Comparison of ENCODE assay signal across 8 mouse cellular contexts in genomic region chr2:122377215-122377674, GRCm38 (mm10). TPM values are rescaled to one million over a fixed set of nuclear protein-coding genes. Genes with fewer than 3 reads are reported as not detected.
DNase-seq lines count a peak whose midpoint lies in the region; ATAC-seq and TF ChIP-seq lines count a peak whose summit lies in the region.

No protein-coding gene starts in this region.

- DNase-seq in 416B (ENCODE audit: low read depth) (peak; percentile 98), liver (peak; percentile 96)
- peak; percentile 97 for DNase-seq in heart, embryonic 10.5 days (ENCODE audit: low spot score)
- peak; percentile 98 to 99 for DNase-seq in spleen, postnatal 4 days (ENCODE audit: low spot score in 2 of 2)

- peak overlapping the region; percentile 54 for H3K4me2 ChIP-seq in embryonic facial prominence, embryonic 15.5 days (replicated peaks)
- H3K4me2 ChIP-seq in kidney, embryonic 15.5 days, result peak overlapping the region; percentile 65

- H3K27ac ChIP-seq in bone marrow, adult 2 months (ENCODE audit: control insufficient read depth, insufficient read depth, low read depth, low read length, poor library complexity), result peak overlapping the region; percentile 55; the same call in 1 of the 2 replicates
- H3K27ac ChIP-seq in embryonic facial prominence, embryonic 15.5 days (replicated peaks), result peak overlapping the region; percentile 95
- peak overlapping the region; percentile 89 for H3K27ac ChIP-seq in heart, embryonic 10.5 days
- H3K27ac ChIP-seq in kidney, embryonic 15.5 days, result peak overlapping the region; percentile 94

- H3K27me3 ChIP-seq in embryonic facial prominence, embryonic 15.5 days, result no peaks in the 10 kb centered on the region
- 0 out of 2 replicates have a peak, but pooled peaks cover 2% of the 10 kb centered on the region for H3K27me3 ChIP-seq in heart, embryonic 10.5 days (ENCODE audit: insufficient read depth, poor library complexity, severe bottlenecking)
- H3K27me3 ChIP-seq in kidney, embryonic 15.5 days, result peaks cover 6% of the 10 kb centered on the region; the same call in 1 of the 2 replicates

- no peaks in the 10 kb centered on the region; the same call in 1 of the 2 replicates for H3K4me1 ChIP-seq in bone marrow, adult 2 months (ENCODE audit: control insufficient read depth, insufficient read depth, low read length)
- H3K4me1 ChIP-seq in embryonic facial prominence, embryonic 15.5 days, result peaks cover 6% of the 10 kb centered on the region; the same call in 1 of the 2 replicates
- 0 out of 2 replicates have a peak, but pooled peaks cover 5% of the 10 kb centered on the region for H3K4me1 ChIP-seq in heart, embryonic 10.5 days
- H3K4me1 ChIP-seq in kidney, embryonic 15.5 days, result peaks cover 18% of the 10 kb centered on the region

- peak; percentile 53; the same call in 1 of the 2 replicates for TF ChIP-seq POLR2A in bone marrow, adult 2 months (IDR thresholded peaks at IDR 0.05; ENCODE audit: borderline replicate concordance, control insufficient read depth, low read depth, low read length)

- TF ChIP-seq CTCF in bone marrow, adult 2 months (IDR thresholded peaks at IDR 0.05; ENCODE audit: control insufficient read depth, insufficient read depth, low read length), result 0 out of 2 replicates have a peak, but pooled peaks have one; percentile 2

- no peaks in the 10 kb centered on the region for H3K36me3 ChIP-seq in embryonic facial prominence, embryonic 15.5 days
- no peaks in the 10 kb centered on the region for H3K36me3 ChIP-seq in heart, embryonic 10.5 days
- H3K36me3 ChIP-seq in kidney, embryonic 15.5 days, result no peaks in the 10 kb centered on the region

- ATAC-seq in embryonic facial prominence, embryonic 15.5 days (ENCODE audit: insufficient number of reproducible peaks, low FRiP score, low TSS enrichment, low read depth), result peak; percentile 92
- ATAC-seq in kidney, embryonic 15.5 days (replicated peaks; ENCODE audit: low FRiP score), result peak; percentile 91
- peak; percentile 75 for ATAC-seq in monocyte, adult 5-6 weeks (replicated peaks; ENCODE audit: insufficient number of reproducible peaks, low FRiP score, low TSS enrichment, poor library complexity, severe bottlenecking)

- H3K4me3 ChIP-seq in bone marrow, adult 2 months (replicated peaks; ENCODE audit: control insufficient read depth, low read depth, low read length), result peak overlapping the region; percentile 77
- peak overlapping the region; percentile 66 for H3K4me3 ChIP-seq in embryonic facial prominence, embryonic 15.5 days (replicated peaks)
- H3K4me3 ChIP-seq in heart, embryonic 10.5 days, result peak overlapping the region; percentile 71
- H3K4me3 ChIP-seq in kidney, embryonic 15.5 days (replicated peaks), result peak overlapping the region; percentile 63

- under 1% methylated on average over 28 of the region's 28 CpGs for WGBS in bone marrow, adult 2 months
- under 1% methylated on average over 28 of the region's 28 CpGs for WGBS in embryonic facial prominence, embryonic 15.5 days
- under 1% methylated on average over 28 of the region's 28 CpGs for whole genome bisulfite sequencing in heart, embryonic 10.5 days
- under 1% methylated on average over 28 of the region's 28 CpGs for WGBS in kidney, embryonic 15.5 days

- H3K9me3 ChIP-seq in embryonic facial prominence, embryonic 15.5 days (replicated peaks), result no peaks in the 10 kb centered on the region
- H3K9me3 ChIP-seq in heart, embryonic 10.5 days, result no peaks in the 10 kb centered on the region
- H3K9me3 ChIP-seq in kidney, embryonic 15.5 days (replicated peaks), result no peaks in the 10 kb centered on the region

- peak overlapping the region; percentile 51 for H3K9ac ChIP-seq in embryonic facial prominence, embryonic 15.5 days
- H3K9ac ChIP-seq in kidney, embryonic 15.5 days, result peak overlapping the region; percentile 72

RNA-seq across cellular contexts. Expression of gene Shf, which starts 8.3 kb away (rescaled TPM):
- 9.6 and 14.7 TPM in 2 replicates for polyA plus RNA-seq in bone marrow, adult 2 months (2011; ENCODE audit: insufficient read depth, insufficient read length, low replicate concordance, missing spikeins)
- polyA plus RNA-seq in embryonic facial prominence, embryonic 15.5 days (2015; fragmentation: Nextera tagmentation; extraction: Ambion mirVana), result 4.5 and 5.0 TPM in 2 replicates
- polyA plus RNA-seq in heart, embryonic 10.5 days (2016; fragmentation: Nextera tagmentation; extraction: Ambion mirVana), result 3.2 and 5.4 TPM in 2 replicates
- polyA plus RNA-seq in kidney, embryonic 15.5 days (2015; fragmentation: Nextera tagmentation; extraction: Ambion mirVana), result 2.4 and 2.6 TPM in 2 replicates
- 0.78 to 3.5 TPM (median 1.3 TPM) in 3 replicates for total RNA-seq in monocyte, adult 5-6 weeks (2017)

RNA-seq across cellular contexts. Expression of gene Slc28a2, which starts 49.0 kb away (rescaled TPM):
- 12.7 and 25.8 TPM in 2 replicates for polyA plus RNA-seq in bone marrow, adult 2 months (2011; ENCODE audit: insufficient read depth, insufficient read length, low replicate concordance, missing spikeins)
- polyA plus RNA-seq in embryonic facial prominence, embryonic 15.5 days (2015; fragmentation: Nextera tagmentation; extraction: Ambion mirVana), result 0.31 and 1.5 TPM in 2 replicates
- polyA plus RNA-seq in heart, embryonic 10.5 days (2016; fragmentation: Nextera tagmentation; extraction: Ambion mirVana), result 0.10 and 0.26 TPM in 2 replicates
- 0.54 and 0.82 TPM in 2 replicates for polyA plus RNA-seq in kidney, embryonic 15.5 days (2015; fragmentation: Nextera tagmentation; extraction: Ambion mirVana)
- 49.1 to 75.5 TPM (median 56.6 TPM) in 3 replicates for total RNA-seq in monocyte, adult 5-6 weeks (2017)

Comparison
In these comparisons a context has a peak if more than half of its experiments do, and no peak if none do; other contexts are left out.
1. Peak in every context shown above with its lines: DNase-seq, ATAC-seq, H3K4me3 ChIP-seq and H3K27ac ChIP-seq.